Mouse (Mus musculus) cerebellum, adult 9-10 months (tissue): ENCODE results near the gene Rhbdf2.

ENCODE experiments used
- DNase-seq: peaks from one replicate; pipeline ENCODE4 v3.0.0; 2022

The Rhbdf2 gene

DNA sequence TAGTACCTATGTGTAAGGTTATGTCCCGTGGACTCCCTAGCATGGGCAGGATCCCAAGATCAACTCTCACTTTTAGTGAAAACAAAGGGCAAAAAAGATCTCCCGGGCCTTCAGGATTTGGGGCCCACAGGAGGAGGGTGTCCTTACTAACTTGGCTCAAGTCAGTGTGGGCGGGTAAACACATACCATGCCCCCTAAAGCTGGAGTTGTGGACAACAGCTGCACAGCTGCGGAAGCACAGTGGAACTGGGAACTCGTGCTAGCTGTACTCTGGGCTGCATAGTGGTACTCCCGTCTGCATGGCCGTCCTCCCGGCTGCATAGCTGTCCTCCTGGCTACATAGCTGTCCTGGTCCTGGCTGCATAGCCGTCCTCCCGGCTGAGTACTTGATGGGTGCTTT, 31.4 kb upstream of the Rhbdf2 start:
- no peak for DNase-seq

DNA sequence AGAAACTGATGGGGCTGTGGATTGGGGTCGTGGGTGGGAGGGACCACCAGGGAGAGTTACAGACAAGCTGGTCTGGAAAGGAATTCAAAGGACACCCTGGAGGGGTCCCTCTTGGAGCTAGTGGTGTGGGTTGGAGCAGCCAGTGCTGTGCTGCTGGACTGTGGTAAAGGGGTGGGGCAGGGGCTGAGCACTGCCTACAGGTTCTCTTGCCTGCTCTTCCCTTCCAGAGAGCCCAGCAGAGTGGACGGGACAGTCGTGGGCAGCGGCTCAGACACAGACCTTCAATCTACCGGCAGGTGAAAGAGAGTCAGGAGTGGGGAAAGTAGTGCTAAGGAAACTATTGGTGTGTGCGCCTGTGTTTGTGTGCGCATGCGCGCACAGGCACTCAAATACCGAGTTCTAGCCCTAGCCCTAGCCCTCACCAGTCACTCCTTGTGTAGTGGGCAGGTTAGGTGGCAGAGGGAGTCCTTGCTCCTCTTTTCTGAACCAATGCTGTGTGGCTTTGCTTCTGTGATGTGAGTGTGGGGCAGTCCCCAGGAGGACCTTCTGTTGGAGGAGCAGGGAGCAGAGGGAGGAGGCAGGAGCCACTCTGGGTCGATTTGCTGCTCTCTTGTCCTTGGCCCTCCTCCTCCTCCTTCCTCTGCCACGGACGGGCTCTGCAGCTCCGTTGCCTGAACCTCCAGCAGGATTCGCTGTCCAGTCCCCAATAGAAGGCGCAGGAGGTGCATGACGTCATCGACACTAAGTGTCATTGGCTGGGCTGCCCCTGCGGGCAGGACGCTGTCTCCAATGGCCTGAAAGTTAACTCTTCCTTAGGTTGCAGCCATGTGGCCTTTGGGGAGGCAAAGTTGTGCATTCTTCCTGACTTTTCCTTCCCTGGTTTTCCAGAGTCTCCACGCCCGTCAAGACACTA, 30.7 kb upstream of the Rhbdf2 start:
- peak; percentile 96 for DNase-seq

- DNase-seq, result peak; percentile 86
Observed at GRCm38 (mm10) chr11:116656348-116657191, 29.8 kb upstream of the Rhbdf2 start.

DNA sequence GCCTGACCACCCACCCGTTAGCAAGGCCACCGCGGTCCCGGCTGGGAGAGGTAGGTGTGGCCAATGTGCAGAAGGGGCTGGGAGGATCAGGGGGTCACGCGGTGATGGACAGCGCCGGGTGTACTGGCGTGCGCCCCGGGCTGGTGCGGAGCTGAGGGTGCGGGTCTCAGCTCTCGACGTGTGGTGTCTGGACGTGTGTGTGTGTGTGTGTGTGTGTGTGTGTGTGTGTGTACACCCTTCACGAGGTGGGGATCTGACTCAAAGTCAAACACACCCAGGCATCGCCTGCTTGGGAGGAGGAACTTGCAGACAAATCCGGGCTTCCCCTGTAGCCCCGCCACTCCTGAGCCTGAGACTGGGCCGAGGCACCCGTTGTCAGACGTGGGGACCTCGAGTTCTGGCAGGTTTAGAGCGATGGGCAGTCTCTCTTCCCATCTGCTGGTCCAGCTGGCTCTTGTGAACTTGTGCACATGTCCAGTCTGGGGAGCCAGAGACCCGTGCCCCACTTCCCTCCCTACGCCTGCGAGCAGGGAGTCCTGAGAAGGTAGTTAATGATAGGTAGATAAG, 27.5 kb upstream of the Rhbdf2 start, which contains the start of gene Cygb:
TSS of gene Cygb (minus strand) at position 59 of the 567 bp plus-strand sequence.
- peak; percentile 87 for DNase-seq

GRCm38 (mm10) chr11:116653709-116654221, 26.9 kb upstream of the Rhbdf2 start:
- DNase-seq, result peak; percentile 82

GRCm38 (mm10) chr11:116653234-116653633, 26.4 kb upstream of the Rhbdf2 start, which contains the start of gene Prcd:
Gene Prcd, plus strand, starts transcription at chr11:116653534.
- DNase-seq, result no peak

GRCm38 (mm10) chr11:116652330-116653098, 25.7 kb upstream of the Rhbdf2 start:
- no peak for DNase-seq

DNA sequence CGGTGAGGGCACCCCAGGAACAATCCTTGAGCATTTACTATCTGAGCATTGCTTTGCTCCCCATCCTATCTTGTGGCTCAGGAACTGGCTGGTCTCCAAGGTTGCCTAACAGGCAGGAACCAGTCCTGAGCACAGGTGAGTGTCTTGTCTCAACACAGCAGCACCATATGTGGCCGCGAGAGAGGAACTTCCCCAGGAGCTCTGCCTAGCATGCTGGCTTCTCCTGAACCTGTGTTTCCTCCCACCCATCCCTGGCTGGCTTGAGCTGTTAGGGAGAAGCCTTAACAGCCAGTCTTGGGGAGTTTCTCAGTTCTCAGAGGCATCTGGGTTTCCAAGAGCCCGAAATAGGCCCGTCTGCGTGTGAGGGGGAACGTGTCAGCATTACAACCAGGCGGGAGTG, 24.5 kb upstream of the Rhbdf2 start:
- DNase-seq, result no peak

- no peak for DNase-seq
Observed at GRCm38 (mm10) chr11:116650811-116651210, 24.0 kb upstream of the Rhbdf2 start.

DNA sequence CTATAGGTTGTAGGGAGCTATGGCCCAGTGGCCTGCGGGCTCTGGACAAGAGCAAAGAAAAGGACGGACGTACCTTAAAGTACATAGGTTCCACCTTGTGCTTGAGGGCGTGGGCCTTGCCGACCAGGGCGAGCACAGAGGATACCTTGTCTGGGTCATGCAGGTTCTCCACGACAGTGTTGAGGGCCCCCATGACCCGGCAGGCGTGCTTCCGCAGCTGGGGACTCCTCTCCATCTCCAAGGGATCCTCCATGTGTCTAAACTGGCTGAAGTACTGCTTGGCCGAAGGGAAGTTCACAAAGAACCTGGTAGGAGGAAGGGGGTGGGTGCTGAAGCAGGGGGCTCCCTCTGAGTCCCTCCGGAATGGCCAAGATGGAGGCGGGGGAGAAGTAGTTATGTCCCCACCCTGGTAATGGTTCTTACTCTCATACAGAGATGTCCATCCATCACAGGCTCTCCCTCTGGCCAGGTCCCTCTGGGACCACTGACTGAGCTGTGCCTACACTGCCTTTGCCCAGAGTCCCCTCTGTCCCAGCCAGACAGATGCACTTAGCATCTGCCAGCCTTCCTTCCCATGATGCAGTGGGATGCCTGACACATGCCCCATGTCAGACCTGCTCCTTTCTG, 23.0 kb upstream of the Rhbdf2 start:
- no peak for DNase-seq

- DNase-seq, result no peak
Observed at GRCm38 (mm10) chr11:116648976-116649375, 22.2 kb upstream of the Rhbdf2 start.

DNA sequence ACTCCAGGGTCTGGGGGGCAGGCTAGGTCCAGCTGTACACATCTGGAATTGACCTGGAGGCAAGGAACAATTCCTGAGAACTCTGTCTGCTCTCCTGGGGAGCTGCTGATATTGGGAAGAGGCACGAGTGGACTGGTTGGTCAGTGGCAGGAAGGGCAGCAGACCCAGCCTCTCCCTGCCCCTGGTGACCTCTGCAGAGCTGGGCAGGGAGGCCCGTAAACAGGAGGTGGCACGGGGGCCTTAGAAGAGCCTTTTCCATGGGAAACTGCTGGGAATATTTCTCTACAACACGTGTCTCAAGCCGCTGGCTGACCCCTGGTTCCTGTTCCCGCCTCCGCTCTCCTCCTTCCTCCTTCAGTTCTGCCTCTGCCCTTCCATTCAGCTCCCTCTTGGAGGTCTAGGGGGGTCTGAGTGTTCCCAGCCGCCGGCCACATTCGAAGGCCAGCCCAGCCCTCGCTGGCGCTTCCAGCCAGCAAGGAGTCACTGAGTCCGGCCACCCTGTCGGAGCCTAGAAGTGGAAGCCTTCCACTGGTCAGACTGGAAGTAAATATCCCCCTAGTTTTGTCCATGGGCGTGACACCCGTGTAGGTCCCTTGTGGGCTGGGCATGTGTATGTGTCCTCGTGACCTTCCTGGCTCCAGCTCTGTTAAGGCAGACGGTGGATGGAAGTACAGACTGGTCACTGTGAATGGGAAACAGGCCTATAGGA, 21.5 kb upstream of the Rhbdf2 start:
- no peak for DNase-seq

GRCm38 (mm10) chr11:116647340-116647991, 20.6 kb upstream of the Rhbdf2 start:
- DNase-seq, result no peak

DNA sequence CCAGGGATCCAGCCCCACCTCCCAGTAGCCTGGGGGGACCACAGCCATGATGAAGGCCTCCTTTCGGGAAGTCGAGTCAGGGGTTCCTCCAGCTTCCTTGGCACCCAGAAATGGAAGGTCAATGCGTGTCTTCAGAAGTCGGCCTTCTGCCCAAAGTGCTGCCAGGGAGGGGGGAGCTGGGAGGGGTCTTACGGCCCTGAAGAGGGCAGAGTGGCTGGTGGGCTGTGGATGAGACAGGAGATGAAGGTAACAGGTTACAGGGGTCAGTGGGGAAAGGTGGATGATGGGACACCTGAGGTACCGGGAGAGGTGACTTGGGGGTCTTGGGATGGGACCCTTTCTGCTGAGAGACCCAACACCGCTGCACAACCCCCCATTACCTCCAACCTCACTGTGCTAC, 20.0 kb upstream of the Rhbdf2 start:
- no peak for DNase-seq

- DNase-seq, result no peak
Observed at GRCm38 (mm10) chr11:116646136-116646535, 19.3 kb upstream of the Rhbdf2 start.

DNA sequence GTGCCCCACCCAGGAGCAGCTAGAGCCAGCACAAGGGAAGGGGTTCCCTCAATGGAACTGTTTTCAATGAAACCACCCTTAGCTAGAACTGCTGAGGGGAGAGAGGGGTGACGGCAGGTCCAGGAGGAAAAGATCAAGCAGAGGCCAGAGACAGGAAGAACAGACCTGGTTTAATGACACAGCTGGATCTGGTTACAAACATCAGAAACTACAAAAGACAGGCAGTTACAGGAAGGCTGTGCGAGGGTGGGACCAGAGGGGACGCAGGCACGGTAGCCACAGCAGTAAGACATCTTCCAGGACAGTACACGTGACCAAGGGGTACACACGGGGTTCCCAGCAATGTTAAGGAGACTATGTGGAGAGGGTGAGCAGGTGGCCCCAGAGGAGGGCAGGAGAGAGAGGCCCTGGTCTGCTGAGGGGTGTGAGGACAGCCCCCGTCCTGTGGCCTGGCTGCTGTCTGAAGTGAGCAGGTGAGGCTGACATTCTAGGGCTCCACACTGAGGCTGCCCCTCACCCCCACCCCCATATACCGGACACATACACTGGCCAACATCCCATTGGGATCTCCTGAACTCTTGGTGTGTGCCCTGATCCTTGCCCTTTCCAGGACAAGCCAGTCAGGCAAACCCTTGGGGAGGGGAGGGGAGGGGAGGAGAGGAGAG, 18.8 kb upstream of the Rhbdf2 start:
- DNase-seq, result no peak

- no peak for DNase-seq
Observed at GRCm38 (mm10) chr11:116644225-116645112, 17.6 kb upstream of the Rhbdf2 start.

GRCm38 (mm10) chr11:116643579-116644224, 16.9 kb upstream of the Rhbdf2 start:
- no peak for DNase-seq
